Mouse (Mus musculus) induced T-regulatory cell, adult 2 months (primary cell): ENCODE data around the gene Caskin1.

ENCODE experiments used
- DNase-seq: peaks from one replicate; pipeline ENCODE4 v3.0.0-alpha.2; 2012; ENCODE audit warnings: low read depth

Gene Caskin1

GRCm38 (mm10) chr17:24470701-24471527, 17.5 kb upstream of the Caskin1 start:
- DNase-seq, result peak; percentile 44

- DNase-seq, result no peak
Measured at GRCm38 (mm10) chr17:24472512-24472911, 15.9 kb upstream of the Caskin1 start.

DNA sequence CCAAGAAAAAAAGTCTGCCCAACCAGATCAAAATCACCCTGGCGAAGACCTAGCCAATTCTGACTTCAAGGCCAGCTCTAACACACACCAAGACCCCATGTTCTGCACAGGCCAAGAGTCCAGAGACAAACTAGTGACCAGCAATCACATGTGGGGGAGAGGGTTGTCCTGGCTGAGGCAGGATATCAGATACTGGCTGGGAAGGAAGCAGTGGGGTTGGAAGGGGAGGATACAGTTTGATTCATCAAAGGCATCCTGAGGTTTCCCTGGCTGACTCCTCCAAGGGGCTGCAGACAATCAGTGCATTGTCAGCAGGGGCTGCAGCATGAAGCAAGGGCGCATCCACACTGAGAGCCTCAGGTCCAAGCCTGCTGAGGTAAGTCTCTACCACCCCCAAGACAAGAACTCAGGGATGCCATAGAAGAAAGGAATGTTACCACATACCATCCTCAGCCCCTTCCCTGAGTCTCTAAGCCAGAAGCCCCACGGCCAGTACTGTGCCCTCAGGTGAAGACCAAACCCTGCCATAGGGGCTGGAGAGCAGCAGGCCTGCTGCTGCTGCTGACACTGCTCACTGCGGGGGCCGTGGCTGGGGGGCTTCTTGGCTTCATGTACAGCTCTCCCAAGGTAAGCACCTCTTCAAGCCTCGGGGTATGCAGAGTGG, 14.7 kb upstream of the Caskin1 start, which contains the start of gene Bricd5:
TSS of gene Bricd5 (plus strand) at position 273 of the 664 bp plus-strand sequence.
- DNase-seq, result no peak

- no peak for DNase-seq
Measured at GRCm38 (mm10) chr17:24474557-24474956, 13.8 kb upstream of the Caskin1 start.

DNA sequence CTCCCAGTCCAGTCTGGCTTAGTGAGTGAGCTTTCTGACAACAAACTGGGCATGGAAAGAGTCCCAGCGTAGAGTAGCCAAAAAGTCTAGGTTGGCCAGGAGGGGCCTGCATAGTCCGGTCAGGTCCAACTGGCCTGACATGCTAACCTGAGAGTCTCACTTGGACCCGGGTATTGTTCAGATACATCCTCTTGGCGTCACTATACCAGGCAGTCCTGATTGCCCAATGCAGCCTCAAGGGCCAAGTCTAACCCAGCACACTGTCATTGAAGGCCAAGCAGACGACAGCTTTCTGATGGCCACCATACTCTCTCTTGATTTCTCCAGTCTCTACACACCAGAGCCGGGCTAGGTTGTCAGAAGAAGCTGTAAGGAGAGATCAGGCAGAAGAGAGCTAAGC, 12.8 kb upstream of the Caskin1 start:
- DNase-seq, result no peak

GRCm38 (mm10) chr17:24476022-24476776, 12.2 kb upstream of the Caskin1 start:
- no peak for DNase-seq

DNA sequence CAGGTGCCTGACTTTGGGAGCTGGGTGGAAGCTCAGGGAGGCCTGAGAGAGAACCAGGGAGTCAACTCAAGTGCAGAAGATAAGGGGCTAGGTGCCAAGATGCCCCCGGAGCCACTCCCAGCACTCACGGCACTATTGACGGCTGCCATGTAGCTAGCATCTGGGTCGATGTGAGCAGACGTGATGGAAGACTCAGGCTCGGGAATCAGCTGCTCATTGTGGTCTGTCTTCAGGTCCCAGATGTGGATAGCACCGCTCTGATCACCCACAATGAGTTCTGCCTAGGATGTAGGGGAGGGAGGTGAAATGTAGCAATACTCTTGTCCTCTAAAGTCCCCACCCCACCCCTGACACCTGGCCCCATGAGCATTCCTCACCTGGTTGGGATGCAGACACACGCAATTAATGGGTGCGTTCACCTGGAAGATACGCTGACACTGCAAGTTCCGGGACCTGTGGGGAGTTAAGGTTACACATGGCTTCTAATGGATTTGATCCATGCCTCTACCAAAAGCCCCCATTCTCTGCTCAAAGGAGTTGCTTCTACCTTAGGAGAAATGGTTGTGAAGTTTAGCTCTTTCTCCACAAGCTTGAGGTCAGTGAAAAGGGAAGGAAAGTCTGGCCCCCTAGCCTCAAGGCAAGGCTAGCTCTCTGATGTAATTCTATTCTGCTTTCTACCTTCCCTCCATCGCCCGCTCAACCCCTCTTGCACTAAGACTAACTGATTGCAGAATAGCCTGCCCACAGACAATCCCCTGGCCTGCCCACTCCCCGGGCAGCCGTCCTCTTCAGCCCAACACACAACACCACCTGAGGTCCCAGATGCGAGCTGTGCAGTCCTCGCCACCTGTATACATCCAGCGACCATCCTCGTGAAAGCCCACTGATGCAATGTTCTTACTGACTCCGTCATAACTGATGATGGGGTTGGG, 11.1 kb upstream of the Caskin1 start:
- DNase-seq, result no peak

GRCm38 (mm10) chr17:24477985-24478600, 10.3 kb upstream of the Caskin1 start:
- DNase-seq, result no peak

- DNase-seq, result peak; percentile 99
Measured at GRCm38 (mm10) chr17:24478663-24479380, 9.6 kb upstream of the Caskin1 start, which contains the start of gene Mlst8. Gene Mlst8, minus strand, starts transcription at chr17:24479078.

- no peak for DNase-seq
Measured at GRCm38 (mm10) chr17:24479431-24479830, 9.0 kb upstream of the Caskin1 start.

- peak; percentile 20 for DNase-seq
Measured at GRCm38 (mm10) chr17:24480201-24480826, 8.1 kb upstream of the Caskin1 start.

DNA sequence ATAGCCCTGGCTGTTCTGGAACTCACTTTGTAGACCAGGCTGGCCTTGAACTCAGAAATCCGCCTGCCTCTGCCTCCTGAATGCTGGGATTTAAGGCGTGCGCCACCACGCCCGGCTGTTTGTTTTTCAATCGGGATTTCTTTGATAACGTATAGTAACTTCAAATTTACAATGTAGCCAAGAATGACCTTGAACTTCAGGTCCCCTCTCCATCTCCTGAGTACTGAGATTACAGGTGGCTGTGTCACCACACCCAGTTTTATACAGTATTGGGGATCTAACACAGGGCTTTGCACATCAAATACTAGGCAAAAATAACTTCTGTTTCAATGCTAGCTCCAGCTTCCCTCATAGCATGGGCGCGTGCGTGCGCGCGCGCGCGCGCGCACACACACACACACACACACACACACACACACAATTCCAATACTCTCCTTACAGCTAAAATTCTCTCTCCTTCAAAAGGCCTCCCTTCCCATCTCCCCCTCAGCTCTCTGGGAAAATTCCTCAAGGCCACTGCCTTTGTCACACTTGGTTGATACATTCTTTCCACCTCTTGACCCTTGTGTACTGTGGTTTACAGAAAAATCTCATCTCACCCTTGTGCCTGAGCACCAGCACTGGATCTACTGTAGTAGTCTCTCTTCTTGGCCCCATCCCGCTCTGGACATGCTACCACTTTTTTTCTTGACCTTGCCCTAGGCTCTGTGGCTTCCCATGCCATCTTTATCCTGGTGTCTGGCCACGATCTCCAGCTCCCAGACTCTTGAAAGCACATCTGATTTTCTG, 7.2 kb upstream of the Caskin1 start:
- DNase-seq, result no peak

- no peak for DNase-seq
Measured at GRCm38 (mm10) chr17:24483495-24483894, 4.9 kb upstream of the Caskin1 start.

DNA sequence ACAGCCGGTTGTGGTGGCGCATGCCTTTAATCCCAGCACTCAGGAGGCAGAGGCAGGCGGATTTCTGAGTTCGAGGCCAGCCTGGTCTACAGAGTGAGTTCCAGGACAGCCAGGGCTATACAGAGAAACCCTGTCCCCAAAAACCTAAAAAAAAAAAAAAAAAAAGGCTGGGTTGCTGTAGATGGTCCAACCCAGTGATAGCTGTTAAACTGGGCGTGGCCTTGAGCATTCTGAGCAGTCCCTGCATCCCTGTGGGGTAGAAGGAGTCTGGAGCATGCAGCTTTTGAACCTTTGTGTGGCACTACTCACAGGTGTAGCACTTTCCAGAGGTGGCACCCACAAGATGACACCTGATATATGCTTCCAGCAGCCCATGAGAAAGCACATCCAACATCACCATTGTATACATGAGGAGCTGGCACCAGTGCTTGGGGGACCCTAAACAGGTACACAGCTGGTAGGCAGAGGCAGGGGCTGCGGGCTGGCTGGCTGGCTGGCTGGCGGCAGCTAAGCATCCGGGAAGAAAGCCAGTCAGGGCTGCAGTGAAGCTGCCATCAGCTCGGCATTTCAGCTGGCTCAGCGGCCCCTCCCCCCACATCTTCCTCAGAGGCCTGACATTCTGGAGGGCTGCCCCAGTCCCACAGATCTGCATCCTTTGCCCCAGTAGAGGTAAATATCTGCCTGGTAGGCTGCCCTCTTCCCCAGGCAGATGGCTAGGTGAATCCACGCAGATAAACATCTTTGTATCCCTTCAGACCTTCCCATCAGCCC, 3.1 kb upstream of the Caskin1 start:
- DNase-seq, result peak; percentile 22

DNA sequence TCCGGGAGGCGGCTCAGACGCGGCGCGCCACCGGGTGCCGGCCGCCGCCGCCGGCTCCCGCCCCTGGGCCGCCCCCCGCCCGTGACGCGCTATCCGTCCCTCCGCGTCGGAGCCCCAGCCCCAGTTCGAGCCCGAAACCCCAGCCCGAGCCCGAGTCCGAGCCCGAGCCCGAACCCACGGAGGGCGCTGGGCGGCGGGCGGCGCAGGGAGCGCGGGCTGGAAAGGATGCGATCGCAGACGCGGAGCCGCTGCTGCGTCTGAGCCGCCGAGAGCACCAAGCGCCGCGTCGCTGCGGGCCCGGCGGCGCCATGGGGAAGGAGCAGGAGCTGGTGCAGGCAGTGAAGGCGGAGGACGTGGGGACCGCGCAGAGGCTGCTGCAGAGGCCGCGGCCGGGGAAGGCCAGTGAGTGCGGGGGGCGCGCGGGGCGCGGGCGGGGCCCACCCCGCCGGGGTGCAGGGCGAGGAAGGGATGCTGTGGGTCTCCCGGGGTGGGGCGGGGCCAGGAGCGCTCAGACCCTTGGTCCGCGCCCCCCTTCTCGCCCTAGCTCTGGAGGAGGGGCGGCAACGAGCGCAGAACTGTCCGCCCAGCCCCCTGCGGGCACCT, 362 bp downstream of the Caskin1 start:
- DNase-seq, result peak; percentile 50

DNA sequence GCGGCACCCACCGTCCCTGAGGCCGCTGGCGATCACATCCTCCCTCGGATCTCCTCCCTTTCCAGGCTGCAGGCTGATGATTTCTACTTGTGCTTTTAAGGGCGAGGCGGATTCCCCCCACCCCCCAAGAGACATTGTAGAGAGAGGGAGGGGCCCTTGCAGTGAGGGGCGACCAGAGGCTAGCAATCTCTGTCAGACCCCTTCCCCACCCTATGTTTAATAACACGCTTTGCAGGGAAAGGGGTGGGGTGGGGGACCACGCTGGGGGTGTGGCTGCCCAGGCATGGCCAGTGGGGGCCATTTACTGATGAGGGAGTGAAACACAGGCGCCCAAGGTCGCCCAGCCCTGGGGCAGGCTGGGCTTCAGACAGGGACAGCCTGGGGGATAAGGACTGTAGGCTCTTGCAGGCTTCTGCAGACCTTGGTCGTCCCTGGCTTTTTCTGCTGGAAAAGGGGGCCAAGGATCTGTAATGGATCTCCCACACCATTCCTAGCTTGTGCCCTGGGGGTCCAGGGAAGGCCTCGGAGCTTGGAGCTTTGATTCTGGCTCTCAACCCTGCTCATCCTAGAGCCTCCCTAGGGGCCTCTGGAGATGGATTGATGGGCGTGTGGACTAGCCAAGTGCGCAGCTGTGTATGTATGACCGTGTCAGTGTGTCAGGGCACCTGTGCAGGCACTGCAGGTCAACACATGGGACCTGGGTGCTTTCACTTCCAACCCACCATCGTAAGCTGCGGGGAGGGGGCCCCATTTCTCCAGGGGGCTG, 1.0 kb downstream of the Caskin1 start:
- DNase-seq, result no peak

GRCm38 (mm10) chr17:24490399-24490798, 2.0 kb downstream of the Caskin1 start:
- DNase-seq, result no peak
